Mouse (Mus musculus): ENCODE measurements around the gene Arhgef10l.

- TF ChIP-seq CTCF (IDR thresholded peaks at IDR 0.05; ENCODE audit: insufficient read depth, low read depth, low read length): no peak
- no peak for TF ChIP-seq POLR2A (IDR thresholded peaks at IDR 0.05; ENCODE audit: insufficient read depth, low read depth, low read length)
Measured at GRCm38 (mm10) chr4:140469760-140470452, 195.9 kb downstream of the Arhgef10l start.
